Mouse (Mus musculus) kidney, embryonic 15.5 days (tissue): ENCODE results near the gene Sppl3. TPM values are rescaled to one million over a fixed set of nuclear protein-coding genes. Genes with fewer than 3 reads are reported as not detected.
A peak's percentile ranks its signal among the peaks of the same experiment; 100 is the strongest.

ENCODE experiments used
- ATAC-seq: fragments of 200-750 bp; cut with Nextera tagmentation; replicated peaks from 2 replicates; pipeline ENCODE4 v1.8.0; 2017; ENCODE audit warnings: moderate TSS enrichment; ENCODE audit not compliant: low FRiP score
- H3K27ac ChIP-seq: fragments of 300-500 bp; sonication (generic); 2 replicates; pipeline ENCODE4 v1.5.1; 2015; ENCODE audit warnings: mild to moderate bottlenecking, inconsistent platforms
- H3K27me3 ChIP-seq: fragments of 300-500 bp; sonication (generic); 2 replicates; pipeline ENCODE4 v1.6.1; 2015; ENCODE audit warnings: inconsistent platforms
- H3K36me3 ChIP-seq: fragments of 300-500 bp; sonication (generic); 2 replicates; pipeline ENCODE4 v1.6.1; 2015; ENCODE audit warnings: inconsistent platforms
- H3K4me1 ChIP-seq: fragments of 300-500 bp; sonication (generic); 2 replicates; pipeline ENCODE4 v1.6.1; 2015; ENCODE audit warnings: inconsistent platforms
- H3K4me2 ChIP-seq: fragments of 300-500 bp; sonication (generic); 2 replicates; pipeline ENCODE4 v1.6.1; 2015; ENCODE audit warnings: moderate library complexity, mild to moderate bottlenecking, inconsistent platforms
- H3K4me3 ChIP-seq: fragments of 300-500 bp; sonication (generic); replicated peaks from 2 replicates; pipeline ENCODE4 v1.5.1; 2015; ENCODE audit warnings: mild to moderate bottlenecking, inconsistent platforms
- H3K9ac ChIP-seq: fragments of 300-500 bp; sonication (generic); 2 replicates; pipeline ENCODE4 v1.6.1; 2015; ENCODE audit warnings: mild to moderate bottlenecking, inconsistent platforms
- H3K9me3 ChIP-seq: fragments of 300-500 bp; sonication (generic); replicated peaks from 2 replicates; pipeline ENCODE4 v1.6.1; 2016; ENCODE audit warnings: inconsistent platforms
- WGBS: fragments of 180-500 bp; shearing (Covaris S2); methylation state at CpG from one replicate; pipeline ENCODE4 v1.1.7; 2015; ENCODE audit warnings: mixed read lengths; 5-methylcytosine and 5-hydroxymethylcytosine counted together
- polyA plus RNA-seq: library from polyadenylated mRNA; unstranded; fragments of >200 nt; fragmentation: Nextera tagmentation; extraction: Ambion mirVana; gene quantifications from 2 replicates; pipeline ENCODE4 v1.2.1, GENCODE M21; 2015

The Sppl3 gene
- polyA plus RNA-seq: 13.6 and 14.8 TPM in 2 replicates

DNA sequence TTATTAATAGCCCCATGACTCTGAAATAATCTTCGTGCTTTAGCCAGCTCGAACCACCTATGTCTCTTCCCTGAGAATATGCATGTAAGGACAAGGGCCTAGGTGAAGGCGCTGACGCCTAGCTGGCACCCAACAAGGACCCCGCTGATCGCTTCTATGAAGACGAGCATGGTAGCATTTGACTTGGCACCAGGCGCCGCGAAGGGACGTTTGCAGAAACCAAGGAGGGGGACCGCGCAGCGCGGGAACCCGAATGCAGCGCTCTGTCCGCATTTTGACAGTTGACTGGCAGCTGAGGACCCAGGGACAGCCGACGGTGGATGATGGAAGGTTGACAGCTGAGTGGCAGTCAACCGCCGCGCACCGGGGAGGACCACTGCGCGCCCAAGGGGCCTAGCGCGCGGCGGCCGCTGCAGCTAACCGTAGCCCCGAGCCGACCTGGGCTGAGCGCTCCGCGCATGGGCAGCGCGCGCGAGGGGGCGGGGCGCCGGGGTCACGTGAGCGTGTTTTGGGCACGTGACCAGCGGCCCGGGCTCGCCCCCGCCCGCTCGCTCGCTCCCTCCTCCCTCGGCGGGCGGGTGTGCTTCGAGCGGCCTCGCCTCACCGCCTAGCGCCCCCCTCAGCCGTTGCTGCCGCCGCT, at the start of gene Sppl3:
Sppl3 (plus strand) TSS at position 561 of the 640 bp plus-strand sequence.
- H3K4me1 ChIP-seq: peaks cover 46% of the 10 kb centered on the region
- H3K27me3 ChIP-seq: no peaks in the 10 kb centered on the region
- peak within 1 kb of the TSS; percentile 93 for H3K27ac ChIP-seq
- peak within 1 kb of the TSS; percentile 98 for H3K4me3 ChIP-seq
- no peaks in the 10 kb centered on the region for H3K36me3 ChIP-seq
- WGBS: under 1% methylated on average over 59 of the region's 65 CpGs
- ATAC-seq: peak; percentile 93
- peak within 1 kb of the TSS; percentile 100 for H3K9ac ChIP-seq
- no peaks in the 10 kb centered on the region for H3K9me3 ChIP-seq
- peak within 1 kb of the TSS; percentile 82 for H3K4me2 ChIP-seq

DNA sequence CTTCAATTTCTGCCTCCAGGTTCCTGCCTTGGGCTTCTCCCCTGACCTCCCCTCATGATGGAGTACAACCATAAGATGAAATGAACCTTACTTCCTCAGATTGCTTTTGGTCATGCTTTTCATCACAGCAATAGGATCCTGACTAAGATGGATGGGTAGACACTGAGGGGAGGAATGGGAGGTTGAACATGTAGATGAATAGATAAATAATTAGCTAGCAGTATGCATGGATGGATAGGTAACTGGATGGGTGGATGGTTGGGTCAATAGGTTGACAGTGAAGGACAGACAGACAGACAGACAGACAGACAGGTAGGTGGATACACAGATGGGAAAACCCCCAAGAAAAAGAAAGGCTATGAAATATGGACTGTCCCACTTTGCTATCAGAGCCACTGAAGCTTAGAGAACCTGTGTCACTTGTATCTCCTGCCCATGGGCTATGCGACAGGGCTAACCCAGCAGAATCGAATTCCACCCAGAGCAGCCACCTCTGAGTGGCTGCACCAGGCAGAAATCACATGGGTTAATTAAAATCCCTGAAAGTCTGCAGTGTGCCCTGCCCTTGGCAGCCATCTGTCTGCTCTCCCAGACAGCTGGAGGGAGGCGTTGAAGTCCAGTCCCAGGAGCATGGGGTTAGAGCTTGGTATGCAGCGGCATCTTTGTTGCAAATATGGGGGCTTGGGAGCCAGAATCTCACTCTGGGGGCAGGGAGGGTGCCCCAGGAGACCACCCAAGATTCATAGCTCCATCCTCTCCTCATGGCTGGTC, 49.2 kb upstream of the Sppl3 start:
- no peak overlapping the region for H3K4me3 ChIP-seq
- no peaks in the 10 kb centered on the region for H3K36me3 ChIP-seq
- peak overlapping the region; percentile 84 for H3K27ac ChIP-seq
- peaks cover 43% of the 10 kb centered on the region for H3K4me1 ChIP-seq
- no peak overlapping the region for H3K9ac ChIP-seq
- ATAC-seq: peak; percentile 69
- H3K4me2 ChIP-seq: 0 out of 2 replicates have a peak overlapping the region, but pooled peaks have one; percentile 23
- no peaks in the 10 kb centered on the region for H3K9me3 ChIP-seq
- WGBS: 17% methylated on average over 4 of the region's 4 CpGs
- H3K27me3 ChIP-seq: no peaks in the 10 kb centered on the region

DNA sequence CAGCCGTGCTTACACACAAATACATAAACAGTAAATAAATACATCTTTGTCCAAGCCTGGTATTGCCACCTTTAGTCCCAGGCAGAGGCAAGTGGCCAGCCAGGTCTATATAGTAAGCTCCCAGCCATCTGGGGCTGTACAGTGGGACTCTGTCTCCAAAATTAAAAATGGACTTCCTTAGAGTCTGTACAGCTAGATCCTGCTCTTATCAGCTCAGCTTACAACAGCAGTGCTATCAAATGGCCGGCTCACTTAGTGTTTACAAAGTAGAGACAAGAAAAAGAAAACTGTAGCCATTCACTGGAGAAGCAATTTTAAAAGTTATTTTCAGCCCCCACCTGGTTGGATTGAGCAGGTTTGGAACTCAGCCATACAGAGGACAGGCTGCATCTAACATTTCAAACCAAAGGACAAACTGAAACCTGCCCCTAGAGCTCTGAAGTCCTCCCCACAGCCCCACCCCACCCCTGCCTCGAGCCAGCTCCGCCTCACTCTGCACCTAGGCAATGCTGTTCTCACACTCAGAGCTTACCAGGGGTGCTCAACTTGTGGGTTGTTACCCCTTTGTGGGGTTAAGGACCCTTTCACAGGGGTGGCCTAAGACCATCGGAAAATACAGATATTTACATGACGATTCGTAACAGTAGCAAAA, 46.5 kb upstream of the Sppl3 start:
- Histone ChIP-seq H3K9ac (no peak overlapping the region), H3K4me3 (no peak overlapping the region), H3K4me2 (0 out of 2 replicates have a peak overlapping the region, but pooled peaks have one; percentile 17), H3K4me1 (peaks cover 63% of the 10 kb centered on the region), H3K27ac (peak overlapping the region; percentile 88), H3K9me3 (no peaks in the 10 kb centered on the region), H3K27me3 (0 out of 2 replicates have a peak, but pooled peaks cover 4% of the 10 kb centered on the region), H3K36me3 (no peaks in the 10 kb centered on the region)
- ATAC-seq: no peak
- WGBS: 49% methylated on average over 7 of the region's 7 CpGs

DNA sequence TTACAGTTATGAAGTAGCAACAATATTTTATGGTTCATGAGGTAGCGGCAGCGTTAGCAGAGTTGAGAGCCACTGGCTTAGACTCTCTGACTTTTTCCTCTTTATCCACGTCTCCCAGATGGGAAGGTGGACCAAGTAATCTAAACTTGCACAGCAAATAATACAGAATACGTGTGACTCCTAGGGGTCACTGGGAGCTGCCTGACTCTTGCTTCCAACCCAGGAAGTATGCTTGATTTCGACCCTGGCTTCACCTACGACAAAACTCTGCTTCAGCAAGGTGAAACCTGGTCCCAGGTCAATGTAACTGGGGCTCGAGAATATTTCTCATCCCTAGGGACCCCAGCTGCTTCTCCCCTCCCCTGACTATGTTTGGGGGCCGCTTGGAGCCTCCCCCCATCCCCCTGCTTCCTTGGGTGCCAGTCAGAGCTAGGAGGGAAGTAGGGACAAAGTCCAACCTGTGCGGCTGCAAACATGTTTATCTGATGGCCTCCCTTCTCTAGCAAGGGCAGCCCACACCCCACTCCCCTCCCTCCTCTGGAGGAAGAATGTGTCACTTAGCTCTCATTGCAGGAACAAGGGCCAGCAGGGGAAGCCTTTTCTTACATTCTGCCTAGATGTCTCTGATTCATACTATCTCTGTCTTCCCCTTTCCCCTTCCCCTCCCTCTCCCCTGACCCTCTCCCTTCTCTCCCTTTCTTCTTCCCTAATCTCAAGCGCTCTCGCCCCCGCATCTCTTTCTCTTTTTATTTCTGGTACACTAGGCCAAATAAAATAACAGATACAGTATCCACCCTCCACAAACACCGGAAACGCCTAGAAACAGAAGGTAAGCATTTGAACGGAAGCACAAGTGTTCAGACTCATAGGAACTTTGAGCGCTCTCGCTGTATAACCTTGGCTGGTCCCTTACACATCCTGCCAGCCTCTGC, 45.7 kb upstream of the Sppl3 start:
- peaks cover 63% of the 10 kb centered on the region for H3K4me1 ChIP-seq
- 0 out of 2 replicates have a peak, but pooled peaks cover 4% of the 10 kb centered on the region for H3K27me3 ChIP-seq
- H3K4me2 ChIP-seq: peak overlapping the region; percentile 17; the same call in 1 of the 2 replicates
- ATAC-seq: 0 out of 2 replicates have a peak, but pooled peaks have one; percentile 24
- H3K4me3 ChIP-seq: no peak overlapping the region
- H3K27ac ChIP-seq: peak overlapping the region; percentile 88
- no peaks in the 10 kb centered on the region for H3K9me3 ChIP-seq
- H3K9ac ChIP-seq: peak overlapping the region; percentile 15; the same call in 1 of the 2 replicates
- WGBS: 42% methylated on average over 17 of the region's 17 CpGs
- no peaks in the 10 kb centered on the region for H3K36me3 ChIP-seq

DNA sequence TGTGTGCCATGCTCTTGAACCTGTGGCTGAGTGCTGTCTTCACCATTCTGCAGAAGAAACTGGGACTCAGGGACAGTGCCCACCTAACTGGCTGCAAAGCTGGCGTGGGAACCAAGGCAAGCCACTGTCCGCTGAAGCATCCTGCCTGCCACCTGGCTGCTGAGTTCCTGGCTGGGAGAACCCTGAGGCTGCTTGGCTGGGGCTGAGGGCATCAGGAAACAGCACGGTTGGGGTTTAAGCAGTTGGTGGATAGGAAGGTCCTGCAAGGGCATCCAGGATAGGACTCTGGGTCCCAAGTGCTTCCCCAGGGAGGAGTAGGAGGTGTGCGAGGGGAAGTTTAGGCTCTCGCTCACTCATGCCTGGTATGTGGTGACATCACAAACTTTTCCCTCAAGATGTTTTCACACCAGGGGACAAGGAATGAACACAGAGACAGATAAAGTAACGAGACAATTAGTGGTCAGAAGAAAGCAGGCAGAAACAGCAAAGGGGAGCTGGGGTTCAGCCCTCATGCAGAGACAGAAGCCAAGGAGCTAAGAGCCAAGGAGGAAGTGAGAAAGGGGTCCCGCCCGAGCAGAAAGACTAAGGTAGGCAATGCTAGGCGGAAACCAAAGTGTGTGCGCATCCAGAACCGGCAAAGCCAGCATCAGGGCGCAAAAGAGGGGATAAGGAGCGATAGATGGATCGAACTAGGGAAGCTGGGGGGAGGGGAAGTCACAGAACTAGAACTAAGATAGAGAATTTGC, 43.2 kb upstream of the Sppl3 start:
- peak overlapping the region; percentile 23; the same call in 1 of the 2 replicates for H3K9ac ChIP-seq
- H3K36me3 ChIP-seq: no peaks in the 10 kb centered on the region
- peak overlapping the region; percentile 95 for H3K27ac ChIP-seq
- H3K9me3 ChIP-seq: no peaks in the 10 kb centered on the region
- peaks cover 59% of the 10 kb centered on the region for H3K4me1 ChIP-seq
- H3K4me3 ChIP-seq: peak overlapping the region; percentile 49; the same call in 1 of the 2 replicates
- ATAC-seq: no peak
- H3K27me3 ChIP-seq: 0 out of 2 replicates have a peak, but pooled peaks cover 4% of the 10 kb centered on the region
- 36% methylated on average over 14 of the region's 14 CpGs for WGBS
- peak overlapping the region; percentile 48 for H3K4me2 ChIP-seq

DNA sequence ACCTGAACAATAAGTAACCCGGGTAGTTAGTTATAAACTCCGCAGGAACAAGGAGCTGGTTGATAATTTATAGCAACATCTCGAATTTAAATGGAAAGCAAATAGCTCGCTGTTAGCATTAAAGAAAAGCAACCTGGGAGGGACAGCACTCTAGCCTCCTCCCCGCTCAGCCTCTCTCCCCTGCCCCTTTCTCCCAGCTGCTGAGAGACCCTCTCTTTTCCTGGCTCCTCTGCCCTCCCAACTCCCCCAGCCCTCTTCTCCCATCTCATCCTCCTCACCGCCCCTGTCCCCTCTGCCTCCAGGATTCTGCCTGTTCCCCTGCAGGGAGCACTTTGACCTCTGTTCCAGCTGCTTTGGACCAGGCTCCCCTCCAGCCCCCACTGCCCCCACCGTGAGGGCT, 42.3 kb upstream of the Sppl3 start:
- no peaks in the 10 kb centered on the region for H3K36me3 ChIP-seq
- peaks cover 62% of the 10 kb centered on the region for H3K4me1 ChIP-seq
- peak overlapping the region; percentile 95 for H3K27ac ChIP-seq
- H3K9ac ChIP-seq: peak overlapping the region; percentile 54
- peak overlapping the region; percentile 49 for H3K4me3 ChIP-seq
- 11% methylated on average over 7 of the region's 7 CpGs for WGBS
- H3K4me2 ChIP-seq: peak overlapping the region; percentile 54
- ATAC-seq: peak; percentile 55
- H3K27me3 ChIP-seq: 0 out of 2 replicates have a peak, but pooled peaks cover 4% of the 10 kb centered on the region
- no peaks in the 10 kb centered on the region for H3K9me3 ChIP-seq

DNA sequence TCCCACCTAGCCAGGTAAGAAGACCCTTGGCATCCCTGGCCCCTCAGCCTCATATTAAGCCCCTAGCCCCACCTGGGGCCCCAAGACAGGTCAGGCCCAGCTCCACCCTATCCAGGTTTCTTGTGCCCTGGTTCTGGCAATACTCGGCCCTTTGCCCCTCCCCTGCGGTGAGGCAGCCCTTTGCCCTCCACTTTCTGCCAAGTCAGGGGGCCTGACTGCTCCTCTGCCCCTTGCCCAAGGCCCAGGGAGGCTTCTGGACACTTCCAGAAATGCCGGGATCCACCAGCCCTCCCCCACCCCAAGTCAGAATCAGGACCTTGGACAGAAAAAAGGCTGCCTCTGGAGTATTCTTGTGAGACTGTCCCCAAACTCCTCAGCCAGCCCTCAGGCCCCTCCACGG, 41.9 kb upstream of the Sppl3 start:
- peak overlapping the region; percentile 54 for H3K9ac ChIP-seq
- peak overlapping the region; percentile 54 for H3K4me2 ChIP-seq
- 12% methylated on average over 4 of the region's 4 CpGs for WGBS
- H3K36me3 ChIP-seq: no peaks in the 10 kb centered on the region
- H3K4me3 ChIP-seq: peak overlapping the region; percentile 49
- no peaks in the 10 kb centered on the region for H3K9me3 ChIP-seq
- H3K27me3 ChIP-seq: 0 out of 2 replicates have a peak, but pooled peaks cover 4% of the 10 kb centered on the region
- H3K27ac ChIP-seq: peak overlapping the region; percentile 95
- ATAC-seq: peak; percentile 42
- H3K4me1 ChIP-seq: peaks cover 61% of the 10 kb centered on the region

DNA sequence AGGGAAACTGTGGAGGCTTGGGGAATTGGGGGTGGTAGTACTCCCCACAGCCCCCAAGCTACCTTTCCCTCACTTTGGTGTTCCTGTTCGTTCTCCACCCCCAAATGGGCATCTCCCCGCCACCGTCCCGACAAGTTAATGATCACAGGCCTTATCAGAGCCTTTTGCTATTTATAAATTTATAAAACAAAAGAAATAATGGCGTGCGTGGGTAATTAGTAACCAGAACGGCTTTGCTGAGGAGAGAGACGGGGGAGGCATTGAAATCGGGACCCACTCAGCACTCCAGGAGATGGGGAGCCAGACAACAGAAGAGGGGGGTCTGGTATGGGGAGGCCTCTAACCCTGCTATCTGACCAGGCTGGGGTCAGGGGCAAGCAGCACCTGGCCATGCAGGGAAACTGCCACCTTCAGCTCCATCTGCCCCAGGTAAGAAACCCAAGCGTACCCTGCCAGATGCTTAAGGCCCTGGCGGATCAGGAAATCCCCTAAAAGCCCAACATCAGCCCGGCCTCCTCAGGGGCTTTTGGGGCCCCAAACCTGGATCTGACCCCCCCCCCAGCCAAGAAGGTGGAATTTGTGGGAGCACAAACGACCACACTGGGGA, 41.2 kb upstream of the Sppl3 start:
- no peak for ATAC-seq
- Histone ChIP-seq H3K27me3 (0 out of 2 replicates have a peak, but pooled peaks cover 4% of the 10 kb centered on the region), H3K4me3 (peak overlapping the region; percentile 49), H3K27ac (peak overlapping the region; percentile 95), H3K4me2 (peak overlapping the region; percentile 54), H3K4me1 (peaks cover 55% of the 10 kb centered on the region), H3K36me3 (no peaks in the 10 kb centered on the region), H3K9me3 (no peaks in the 10 kb centered on the region), H3K9ac (peak overlapping the region; percentile 54)
- 47% methylated on average over 13 of the region's 13 CpGs for WGBS

DNA sequence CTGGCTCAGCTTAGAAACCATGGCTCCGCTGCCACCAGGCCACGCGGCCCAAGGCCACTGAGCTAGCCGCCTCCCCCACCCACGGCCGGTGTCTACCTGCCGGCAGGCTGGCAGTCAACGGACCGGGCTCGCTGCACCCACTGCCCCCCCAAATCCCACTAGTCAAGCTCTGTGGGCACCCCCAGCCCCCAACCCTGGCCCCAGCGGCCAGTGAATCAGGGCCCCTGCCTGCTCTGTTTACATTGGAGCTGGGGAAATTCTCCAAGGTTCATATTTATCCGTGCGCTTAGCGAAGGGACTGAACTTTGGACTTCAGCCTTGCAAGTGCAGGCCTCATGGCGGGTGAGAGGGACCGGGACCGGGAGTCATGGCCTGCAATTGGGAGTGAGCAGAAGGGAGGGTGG, 40.1 kb upstream of the Sppl3 start, which contains the start of gene Hnf1a:
Hnf1a (minus strand) TSS at position 271 of the 404 bp plus-strand sequence.
- Histone ChIP-seq H3K27ac (peak within 1 kb of the TSS; percentile 95), H3K9ac (peak within 1 kb of the TSS; percentile 54), H3K4me2 (peak within 1 kb of the TSS; percentile 54), H3K9me3 (no peaks in the 10 kb centered on the region), H3K36me3 (no peaks in the 10 kb centered on the region), H3K4me3 (peak within 1 kb of the TSS; percentile 49), H3K27me3 (0 out of 2 replicates have a peak, but pooled peaks cover 4% of the 10 kb centered on the region), H3K4me1 (peaks cover 44% of the 10 kb centered on the region)
- ATAC-seq: peak; percentile 23; the same call in 1 of the 2 replicates
- WGBS: 51% methylated on average over 17 of the region's 17 CpGs

DNA sequence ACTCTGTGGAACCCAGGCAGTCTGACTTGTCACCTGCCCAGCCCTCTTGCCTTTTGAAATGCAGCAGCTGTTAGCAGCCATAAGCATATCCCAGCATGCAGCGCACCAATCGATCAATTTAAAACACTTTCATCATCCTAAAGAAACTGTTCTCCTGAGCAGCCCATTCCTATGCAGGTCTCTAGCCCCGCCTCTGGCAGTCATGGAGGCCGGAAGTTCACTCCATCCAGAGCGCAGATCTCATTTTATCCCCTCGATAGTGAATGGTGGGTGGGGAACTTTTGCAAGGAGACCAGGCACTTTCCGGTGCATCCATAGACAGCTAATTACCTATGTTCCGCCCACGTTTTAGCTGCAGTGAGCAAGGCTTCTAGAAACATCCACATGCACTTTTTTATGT, 38.7 kb upstream of the Sppl3 start:
- ATAC-seq: no peak
- Histone ChIP-seq H3K4me1 (peaks cover 38% of the 10 kb centered on the region), H3K27ac (no peak overlapping the region), H3K36me3 (no peaks in the 10 kb centered on the region), H3K4me3 (peak overlapping the region; percentile 49), H3K4me2 (peak overlapping the region; percentile 54), H3K27me3 (0 out of 2 replicates have a peak, but pooled peaks cover 4% of the 10 kb centered on the region), H3K9ac (no peak overlapping the region), H3K9me3 (no peaks in the 10 kb centered on the region)
- 77% methylated on average over 9 of the region's 9 CpGs for WGBS
